Mouse (Mus musculus) kidney, postnatal 10 days (tissue): ENCODE data around the gene Wipf3.

ENCODE experiments used
- DNase-seq: peaks from one replicate; pipeline ENCODE4 v3.0.0; 2021; ENCODE audit warnings: mixed read lengths

The Wipf3 gene

GRCm38 (mm10) chr6:54537053-54537452 lies 107.7 kb downstream of the Wipf3 start:
- DNase-seq = no peak

GRCm38 (mm10) chr6:54538773-54539173 lies 109.4 kb downstream of the Wipf3 start:
- DNase-seq = no peak

- DNase-seq = no peak
Measured at GRCm38 (mm10) chr6:54539396-54539795, 110.0 kb downstream of the Wipf3 start.

GRCm38 (mm10) chr6:54540252-54540887 lies 111.0 kb downstream of the Wipf3 start:
- DNase-seq = no peak

- no peak for DNase-seq
Measured at GRCm38 (mm10) chr6:54542836-54543235, 113.4 kb downstream of the Wipf3 start.

GRCm38 (mm10) chr6:54543646-54544045 lies 114.2 kb downstream of the Wipf3 start:
- no peak for DNase-seq

- DNase-seq = peak; percentile 61
Measured at GRCm38 (mm10) chr6:54548314-54549019, 119.1 kb downstream of the Wipf3 start.

- no peak for DNase-seq
Measured at GRCm38 (mm10) chr6:54549311-54549710, 119.9 kb downstream of the Wipf3 start.

- peak; percentile 21 for DNase-seq
Measured at GRCm38 (mm10) chr6:54550801-54551323, 121.5 kb downstream of the Wipf3 start.

GRCm38 (mm10) chr6:54552721-54553413 lies 123.5 kb downstream of the Wipf3 start:
- no peak for DNase-seq
